Mouse (Mus musculus) kidney, adult 8-10 months (tissue): Measurements from ENCODE around the gene Tiprl.

Experiments
- DNase-seq, 2 experiments: peaks; one replicate each; pipeline ENCODE4 v3.0.0; 2022

Tiprl gene

DNA sequence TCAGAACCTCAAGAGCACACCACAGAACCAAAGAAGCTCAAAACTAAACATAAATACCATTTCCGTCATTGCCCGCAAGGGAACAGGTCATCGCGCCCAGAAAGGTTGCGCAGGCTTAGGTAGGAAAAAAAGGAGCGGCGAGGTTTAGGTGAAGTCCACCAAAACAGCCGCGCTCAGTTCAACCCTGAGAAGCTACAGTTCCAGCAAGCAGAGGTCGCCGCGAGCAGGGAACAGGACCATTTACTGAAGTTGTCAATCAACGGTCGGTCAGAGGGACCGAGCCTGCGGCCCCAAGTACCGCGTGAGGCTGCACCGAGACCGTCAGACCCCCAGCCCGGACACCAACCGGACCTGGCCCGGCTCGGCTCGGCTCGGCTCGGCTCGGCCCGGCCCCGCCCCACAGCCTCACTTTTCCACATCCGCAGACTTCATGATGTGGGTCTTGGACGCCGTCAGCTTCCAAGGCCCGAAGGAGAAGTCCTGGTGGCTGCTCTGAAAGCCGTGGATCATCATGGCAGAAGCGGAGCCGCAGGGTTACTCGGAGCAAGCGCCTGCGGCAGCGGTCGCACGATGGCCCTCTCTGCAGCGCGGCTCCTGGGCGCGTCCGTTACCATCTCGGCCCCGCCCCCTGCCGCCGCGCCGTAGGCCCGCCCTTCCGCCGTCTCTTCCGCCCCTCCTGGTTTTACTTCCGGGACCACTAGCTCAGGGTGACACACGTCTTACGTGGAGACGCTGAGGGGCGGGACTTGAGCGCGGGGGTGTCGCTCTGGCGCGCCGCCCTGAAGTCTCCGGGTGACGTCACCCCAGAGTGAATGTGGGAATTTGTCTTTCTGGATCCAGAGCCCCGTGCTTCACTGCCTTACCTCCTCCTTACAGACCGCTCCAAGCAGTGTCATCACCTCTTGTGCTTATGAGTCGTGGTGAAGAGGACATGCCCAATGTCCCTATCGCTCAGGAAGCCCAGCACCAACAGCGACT is at the start of gene Tiprl:
TSS of gene Tiprl (minus strand) at position 676 of the 978 bp plus-strand sequence.
- peak; percentile 97 to 98 for DNase-seq

DNA sequence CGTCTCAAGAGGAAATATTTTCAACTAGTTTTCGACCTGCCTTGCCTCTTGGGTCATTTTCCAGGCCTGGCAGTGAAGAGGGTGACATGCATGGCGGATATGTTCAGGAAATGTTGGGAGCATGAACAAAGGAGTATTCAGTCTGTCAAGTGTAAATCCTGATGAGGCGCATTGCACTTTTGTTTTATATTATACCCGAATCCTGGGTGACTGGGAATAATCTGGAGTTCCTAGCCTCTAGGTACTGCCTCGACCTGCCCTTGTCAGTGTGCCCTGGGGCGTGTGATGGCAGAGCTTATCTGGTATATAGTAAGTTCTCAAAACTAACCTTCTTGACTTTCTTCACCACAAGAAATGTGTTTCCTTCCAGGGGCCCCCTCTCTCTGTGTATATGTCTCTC is 47.3 kb upstream of the Tiprl start:
- DNase-seq: no peak

DNA sequence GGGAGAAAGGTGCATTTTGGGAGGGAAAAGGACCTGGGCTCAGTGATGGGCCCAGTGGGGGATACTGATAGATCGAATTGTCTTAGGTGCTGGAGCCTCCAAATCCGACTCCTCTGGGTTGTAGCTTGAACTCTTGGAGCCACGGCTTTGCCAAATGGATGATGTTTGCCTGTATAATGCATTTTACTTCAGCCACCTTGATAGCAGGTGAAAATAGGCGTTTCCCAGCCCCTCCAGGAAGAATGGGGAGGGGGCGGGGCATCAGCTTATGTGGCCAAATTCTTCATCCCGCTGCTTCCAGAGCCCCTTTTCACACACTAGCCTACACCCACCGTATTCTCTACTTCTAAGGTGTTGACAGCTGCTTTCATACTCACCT is 46.2 kb upstream of the Tiprl start:
- no peak for DNase-seq

DNA sequence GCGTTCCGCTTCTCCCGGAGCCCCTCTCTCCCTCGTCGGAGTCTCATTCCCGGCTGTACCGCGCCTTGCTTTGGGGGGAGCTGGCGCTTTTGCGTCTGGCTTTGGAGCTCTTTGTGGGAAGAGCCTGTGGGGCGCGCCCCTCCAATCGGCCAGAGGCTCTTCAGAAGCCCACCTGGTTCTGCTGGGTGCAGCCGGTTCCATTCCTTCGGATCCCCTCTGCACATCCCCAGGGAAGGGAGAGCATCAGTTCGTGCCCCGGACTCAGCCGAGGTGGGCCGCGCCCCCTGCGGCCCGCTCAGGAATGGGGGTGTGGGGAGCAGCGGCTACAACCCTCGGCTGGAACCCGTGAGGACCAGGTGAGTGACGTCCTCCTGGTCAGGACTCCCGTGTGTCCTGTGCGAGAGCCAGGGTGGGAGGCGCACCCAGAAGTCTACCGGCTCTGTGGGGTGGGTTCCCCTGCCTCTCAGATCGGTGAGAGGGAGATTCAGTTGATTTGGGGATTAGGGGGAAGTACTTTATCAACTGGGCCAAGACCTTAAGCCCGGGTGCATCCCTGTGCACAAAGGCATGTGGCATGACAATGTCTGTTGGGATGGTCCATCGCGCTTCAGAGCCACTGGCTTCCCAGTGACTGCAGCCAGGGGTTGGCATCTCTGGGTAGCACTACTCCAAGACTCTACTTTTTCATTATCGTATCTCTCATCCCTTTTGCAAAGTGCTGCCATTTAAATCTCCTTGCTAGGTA is 45.6 kb upstream of the Tiprl start:
- DNase-seq: no peak

DNA sequence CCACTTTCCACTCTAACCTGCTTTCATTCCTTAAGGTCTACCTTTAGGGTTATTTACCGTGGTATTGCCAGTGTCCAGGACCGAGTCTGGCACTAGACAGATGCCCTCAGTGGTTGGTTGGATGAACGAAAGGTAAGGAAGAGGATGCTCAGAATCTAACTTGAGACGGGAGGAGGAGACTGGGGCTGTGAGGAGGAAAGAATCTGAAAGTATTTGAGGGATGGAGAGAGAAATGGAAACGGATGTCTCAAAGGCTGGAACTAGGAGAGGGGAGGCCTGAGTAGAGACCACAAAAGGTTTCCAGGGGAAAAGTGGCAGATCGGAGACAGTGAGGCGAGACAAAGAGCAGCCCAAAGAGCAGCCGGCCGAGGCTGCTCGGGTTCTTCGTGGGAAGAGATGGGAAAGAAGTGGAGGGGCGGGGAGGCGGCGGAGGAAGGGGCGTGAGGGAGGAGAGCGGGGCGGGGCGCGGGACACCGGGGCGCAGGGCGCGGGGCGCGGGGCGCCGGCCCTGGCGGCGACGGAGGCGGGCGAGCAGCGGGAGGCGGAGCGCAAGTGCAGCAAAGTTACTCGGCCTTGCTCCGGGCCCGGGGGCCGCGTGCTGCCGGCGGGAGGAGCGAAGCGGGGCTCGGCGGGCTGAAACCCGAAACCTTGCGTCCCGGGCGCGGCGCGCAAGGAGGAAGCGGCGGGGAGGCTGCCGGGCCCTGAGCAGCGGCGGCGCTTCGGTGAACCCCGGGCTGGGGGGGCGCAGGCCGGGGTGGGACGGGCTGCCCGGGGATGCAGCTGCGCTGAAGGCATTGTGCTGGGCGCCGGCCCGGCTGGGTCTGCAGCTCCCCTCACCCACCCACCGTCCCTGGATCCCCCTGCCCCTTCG is 44.8 kb upstream of the Tiprl start:
- DNase-seq: peak; percentile 35 to 45

DNA sequence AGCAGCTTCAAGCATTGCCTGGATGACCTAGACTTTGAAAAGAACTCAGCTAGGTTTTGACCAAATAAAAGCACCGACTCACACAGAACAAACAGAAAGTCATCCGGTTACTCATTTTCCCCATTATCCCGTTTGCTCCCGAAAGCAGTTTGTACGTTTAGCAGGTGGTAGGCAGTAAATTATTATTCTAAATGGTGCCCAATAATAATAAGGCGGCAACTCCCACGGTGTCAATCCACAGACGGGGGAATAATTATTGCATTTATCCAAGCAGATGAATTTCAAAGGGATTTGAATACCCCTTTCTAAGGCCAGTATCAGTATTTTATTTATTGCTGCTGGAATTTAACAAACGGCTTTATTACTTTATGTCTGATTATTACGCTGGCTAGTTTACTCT is 43.9 kb upstream of the Tiprl start:
- DNase-seq: no peak

DNA sequence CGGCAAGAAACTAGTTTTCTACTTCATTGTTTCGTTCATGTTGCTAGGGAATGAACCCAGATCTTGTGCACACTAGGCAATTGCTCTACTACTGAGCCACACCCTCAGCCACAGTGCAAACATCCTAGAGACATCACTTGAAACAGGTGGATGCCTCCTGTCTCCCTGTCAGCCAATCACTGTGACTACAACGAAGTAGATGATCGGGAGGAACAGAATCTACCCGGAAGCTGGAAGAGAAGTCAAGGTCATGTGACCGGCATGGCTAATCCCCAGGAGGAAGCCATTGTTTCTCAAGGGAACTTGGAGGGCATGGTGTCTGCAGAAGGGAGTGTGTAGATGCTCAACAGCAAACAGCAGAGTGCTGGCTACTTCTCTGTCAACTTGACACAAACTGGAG is 38.1 kb upstream of the Tiprl start:
- DNase-seq: no peak

DNA sequence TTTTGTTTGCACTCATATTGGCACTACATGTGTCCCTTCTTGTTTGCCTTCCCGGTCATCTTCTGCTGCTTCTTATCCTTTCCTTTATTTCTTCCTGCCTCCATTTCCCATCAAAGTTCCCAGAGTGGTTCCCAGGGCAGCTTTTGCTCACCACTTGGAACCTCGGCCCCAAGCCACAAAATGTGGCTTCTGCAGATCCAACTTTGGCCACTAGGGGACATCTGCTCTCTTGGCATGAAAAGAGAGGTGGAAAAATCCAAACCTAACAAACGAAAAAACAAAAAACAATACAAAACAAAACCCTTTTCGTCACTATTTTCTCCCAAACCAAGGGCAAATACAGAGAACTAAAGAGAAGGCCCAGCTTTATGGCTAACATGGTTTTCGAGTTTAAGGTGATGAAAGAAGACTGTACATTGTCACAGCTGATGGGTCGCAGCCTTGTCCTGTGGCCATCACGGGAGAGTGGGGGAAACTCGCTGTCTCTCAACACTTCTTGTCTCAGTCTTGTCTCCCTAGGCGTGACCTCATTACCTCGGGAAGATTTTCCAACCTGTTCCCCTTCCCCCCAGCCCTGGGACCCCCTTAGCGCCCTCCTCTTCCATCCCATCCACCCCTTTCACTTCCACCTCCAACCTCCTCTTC is 15.4 kb upstream of the Tiprl start:
- peak; percentile 41 to 57 for DNase-seq

DNA sequence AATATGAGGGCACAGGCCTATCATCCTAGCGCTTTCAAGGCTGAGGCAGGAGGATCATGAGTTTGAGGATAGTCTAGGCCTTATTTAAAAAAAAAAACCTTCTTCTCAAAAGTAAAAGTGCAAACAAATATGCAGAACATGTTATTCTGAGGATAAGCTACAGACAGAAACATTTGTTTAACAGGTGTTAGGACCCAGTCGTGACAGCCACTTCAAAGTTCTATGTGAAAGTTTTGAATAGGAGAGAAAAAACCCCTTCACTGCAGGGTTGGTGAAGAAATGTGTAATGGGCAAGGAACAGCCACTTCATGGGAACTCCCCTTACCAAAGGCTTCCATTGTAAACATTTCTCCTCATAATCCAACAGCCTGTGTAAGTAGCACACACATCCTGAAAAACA is 13.8 kb upstream of the Tiprl start:
- no peak for DNase-seq

DNA sequence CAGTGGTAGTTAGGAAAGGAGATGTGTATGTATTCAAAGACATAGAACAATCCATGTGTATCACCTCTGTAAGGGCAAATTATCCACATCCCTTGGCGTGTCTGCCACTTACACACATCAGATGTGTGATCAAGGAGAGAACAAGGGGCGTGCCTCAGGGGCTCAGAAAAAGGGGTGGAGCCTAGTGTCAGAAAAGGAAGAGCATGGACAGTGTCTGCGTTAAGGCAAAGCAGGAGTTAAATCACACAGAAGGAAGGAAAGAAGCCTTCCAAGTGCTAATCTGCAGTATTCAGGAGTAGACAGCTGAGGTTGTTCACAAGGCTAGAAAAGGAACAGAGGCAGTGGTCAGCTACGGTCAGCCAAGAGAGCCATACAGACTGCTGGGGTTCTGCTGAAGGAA is 12.0 kb upstream of the Tiprl start:
- DNase-seq: no peak

DNA sequence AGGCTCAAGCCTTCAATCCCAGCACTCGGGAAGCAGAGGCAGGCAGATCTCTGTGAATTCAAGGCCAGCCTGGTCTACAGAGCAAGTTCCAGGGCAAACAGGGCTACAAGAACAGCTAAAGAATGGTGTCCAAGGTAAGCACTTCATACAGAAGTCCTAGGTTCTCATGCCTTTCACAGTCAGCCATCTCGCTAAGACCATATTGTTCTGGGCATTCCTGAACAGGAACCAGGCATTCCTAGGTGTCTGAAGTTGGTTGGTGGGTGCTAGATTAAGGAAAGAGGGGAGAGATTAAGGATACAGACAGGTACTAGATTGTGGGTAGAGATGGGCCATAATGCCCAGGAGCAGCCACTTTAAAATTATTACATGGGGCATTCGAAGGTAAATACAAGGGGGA is 11.0 kb upstream of the Tiprl start:
- DNase-seq: no peak

DNA sequence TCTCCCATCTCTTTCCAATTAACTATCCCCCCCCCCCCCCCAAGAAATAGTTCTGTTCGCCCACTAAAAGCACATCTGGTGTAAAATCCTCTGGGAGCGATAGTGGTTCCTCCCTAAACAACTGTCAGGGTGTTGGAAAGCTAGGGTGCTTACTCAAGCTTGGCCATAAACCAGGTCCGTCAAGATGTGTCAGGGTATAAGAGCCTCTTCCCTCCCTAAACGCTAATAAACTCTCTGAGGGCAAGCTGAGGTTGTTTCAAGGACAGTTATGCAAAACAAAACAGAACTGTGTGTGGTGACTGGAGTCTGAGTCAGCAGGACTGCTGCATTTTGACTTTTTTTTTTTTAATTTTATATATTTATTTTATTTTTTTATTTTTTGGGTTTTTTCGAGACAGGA is 10.3 kb upstream of the Tiprl start:
- no peak for DNase-seq

DNA sequence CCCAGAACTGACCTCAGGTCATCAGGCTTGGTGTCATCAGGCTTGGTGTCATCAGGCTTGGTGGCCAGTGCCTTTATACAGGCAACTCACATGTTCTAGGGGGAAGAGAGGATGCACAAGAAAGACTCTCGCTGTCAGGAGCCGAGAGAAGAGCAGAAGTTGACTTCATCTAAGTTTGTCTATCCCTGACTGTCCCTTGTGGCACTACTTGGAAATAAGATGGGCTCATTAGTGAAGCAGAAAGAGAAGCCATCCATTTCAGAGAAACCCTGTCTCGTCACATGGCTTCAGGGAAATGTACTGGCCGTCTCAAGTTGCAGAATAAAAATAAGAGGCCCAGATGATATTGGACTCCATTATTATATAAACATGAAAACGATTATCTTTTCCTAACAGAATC is 9.8 kb upstream of the Tiprl start:
- DNase-seq: no peak

DNA sequence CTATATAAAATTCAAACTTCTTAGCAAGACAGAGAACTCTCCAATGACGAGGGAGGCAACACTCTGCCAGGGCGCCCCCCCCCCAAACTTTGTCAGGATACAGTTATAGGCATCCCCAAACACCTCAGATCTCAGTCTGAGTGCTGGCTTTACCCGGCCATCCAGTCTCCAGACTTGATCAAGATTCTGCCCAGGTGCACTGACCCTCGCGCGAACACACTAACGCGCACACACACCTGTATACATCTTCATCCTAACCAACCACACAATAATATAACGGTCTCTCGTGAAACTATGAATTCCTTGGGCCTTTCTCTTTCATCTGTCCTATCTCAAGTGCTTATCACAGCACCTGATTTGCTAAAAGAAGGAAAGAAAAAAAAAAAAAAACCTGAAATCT is 950 bp downstream of the Tiprl start:
- DNase-seq: no peak

DNA sequence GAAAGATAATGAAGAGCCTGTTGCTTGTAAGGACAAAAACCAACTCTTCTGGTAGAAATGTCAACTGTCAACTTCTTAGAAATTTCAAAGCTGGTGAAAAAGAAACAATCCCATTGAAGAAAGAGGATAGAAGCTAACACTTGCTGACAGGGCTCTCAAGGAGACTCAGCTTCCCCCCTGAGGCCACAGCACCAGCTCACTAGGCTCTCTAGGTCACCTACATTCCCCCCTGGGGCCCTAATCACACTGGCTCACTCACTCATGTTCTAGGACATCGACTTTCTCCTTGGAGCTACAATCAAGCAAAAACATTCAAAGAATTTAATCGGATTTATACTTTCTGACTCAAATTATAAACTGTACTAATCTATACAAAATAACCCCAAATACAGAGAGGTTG is 3.0 kb downstream of the Tiprl start:
- no peak for DNase-seq

DNA sequence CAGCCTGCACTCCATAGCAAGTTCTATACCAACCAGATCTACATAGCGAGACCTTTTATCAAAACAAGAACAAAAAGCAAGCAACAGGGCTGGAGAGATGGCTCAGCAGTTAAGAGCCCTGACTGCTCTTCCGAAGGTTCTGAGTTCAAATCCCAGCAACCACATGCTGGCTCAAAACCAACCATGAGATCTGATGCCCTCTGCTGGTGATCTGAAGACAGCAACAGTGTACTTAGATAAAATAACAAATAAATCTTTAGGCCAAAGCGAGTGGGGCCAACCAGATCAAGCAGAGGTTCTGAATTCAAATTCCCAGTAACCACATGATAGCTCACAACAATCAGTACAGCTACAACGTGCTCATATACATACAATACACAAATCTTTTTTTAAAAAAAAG is 6.1 kb downstream of the Tiprl start:
- DNase-seq: no peak

DNA sequence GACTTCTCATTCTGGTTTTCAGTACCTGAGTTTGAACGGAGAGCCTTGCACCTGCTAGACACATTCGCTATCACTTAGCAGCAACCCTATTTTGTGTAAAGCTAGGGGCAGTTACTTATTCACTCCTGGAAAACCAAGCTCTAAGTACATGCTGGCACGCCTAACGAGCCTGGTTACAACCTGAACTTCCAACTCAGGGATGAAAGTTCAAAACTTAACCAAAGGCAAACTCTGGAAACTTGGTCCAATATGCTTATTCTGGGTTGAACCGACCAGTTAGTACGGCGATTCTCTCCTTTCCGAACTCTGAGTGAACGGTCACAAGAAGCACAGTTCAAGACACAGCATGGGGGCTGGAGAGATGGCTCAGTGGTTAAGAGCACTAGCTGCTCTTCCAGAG is 7.2 kb downstream of the Tiprl start:
- DNase-seq: peak; percentile 68 to 80

DNA sequence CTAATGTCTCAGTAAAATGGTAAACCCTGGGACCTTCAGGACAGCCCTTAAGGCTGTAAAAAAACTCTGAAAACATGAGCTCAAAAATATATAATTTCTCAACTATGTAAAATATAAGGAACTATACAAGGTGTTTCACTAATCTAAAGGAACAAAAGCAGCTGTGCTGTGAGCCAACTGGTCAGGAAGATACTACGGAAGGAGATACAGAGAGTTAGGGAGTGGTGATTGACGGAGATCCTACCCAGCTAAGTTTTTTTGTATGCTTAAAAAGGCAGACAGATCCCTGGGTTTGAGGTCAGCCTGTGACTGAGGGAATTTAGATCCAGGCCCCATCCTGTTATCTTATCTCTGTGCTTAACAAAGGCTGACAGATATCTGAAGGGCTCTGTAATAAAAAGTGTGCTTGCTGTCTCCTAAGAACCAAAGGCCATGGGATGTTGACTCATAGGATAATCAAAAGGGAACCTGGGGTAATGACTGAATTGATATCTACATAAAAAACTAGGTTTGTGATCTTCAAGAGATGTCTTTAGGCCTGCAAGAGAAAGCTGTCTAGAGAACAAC is 19.7 kb downstream of the Tiprl start:
- DNase-seq: no peak

DNA sequence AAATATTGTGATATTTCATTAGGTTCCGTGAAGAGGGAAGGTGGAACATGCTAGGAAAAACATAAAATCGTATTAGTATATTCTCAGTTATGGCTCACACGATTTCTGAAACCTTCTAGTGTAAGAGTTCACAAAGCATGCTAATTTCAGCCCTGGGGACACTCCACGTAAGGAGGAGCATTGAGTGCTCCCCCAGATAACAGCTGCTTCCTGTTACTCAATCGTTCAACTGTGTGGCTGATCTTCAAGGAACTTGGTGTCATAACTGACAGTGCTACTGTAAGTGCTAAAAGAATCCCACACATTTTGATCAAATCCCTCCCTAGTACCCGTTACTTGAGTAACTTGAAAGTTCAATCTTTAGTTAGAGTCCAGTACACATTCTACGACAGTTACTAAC is 21.0 kb downstream of the Tiprl start:
- no peak for DNase-seq

DNA sequence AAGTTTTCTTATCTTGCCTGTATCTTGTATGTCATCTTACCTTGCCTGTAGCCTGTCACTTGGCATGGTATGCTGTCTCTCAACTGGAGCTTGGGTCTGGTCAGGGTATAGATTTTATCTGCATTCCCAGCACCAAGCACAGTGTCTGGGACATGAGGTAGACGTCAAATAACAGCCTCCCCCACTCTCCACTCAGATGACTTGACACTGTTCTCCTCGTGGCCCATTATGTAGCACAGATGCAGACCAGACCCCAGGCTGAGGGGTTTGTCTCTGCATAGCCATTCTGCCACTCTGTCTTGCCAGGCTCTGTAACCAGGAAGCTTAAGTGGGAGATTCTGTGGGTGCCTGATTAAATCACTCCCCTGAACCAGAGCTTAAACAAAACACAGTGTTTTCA is 31.2 kb downstream of the Tiprl start:
- no peak for DNase-seq

DNA sequence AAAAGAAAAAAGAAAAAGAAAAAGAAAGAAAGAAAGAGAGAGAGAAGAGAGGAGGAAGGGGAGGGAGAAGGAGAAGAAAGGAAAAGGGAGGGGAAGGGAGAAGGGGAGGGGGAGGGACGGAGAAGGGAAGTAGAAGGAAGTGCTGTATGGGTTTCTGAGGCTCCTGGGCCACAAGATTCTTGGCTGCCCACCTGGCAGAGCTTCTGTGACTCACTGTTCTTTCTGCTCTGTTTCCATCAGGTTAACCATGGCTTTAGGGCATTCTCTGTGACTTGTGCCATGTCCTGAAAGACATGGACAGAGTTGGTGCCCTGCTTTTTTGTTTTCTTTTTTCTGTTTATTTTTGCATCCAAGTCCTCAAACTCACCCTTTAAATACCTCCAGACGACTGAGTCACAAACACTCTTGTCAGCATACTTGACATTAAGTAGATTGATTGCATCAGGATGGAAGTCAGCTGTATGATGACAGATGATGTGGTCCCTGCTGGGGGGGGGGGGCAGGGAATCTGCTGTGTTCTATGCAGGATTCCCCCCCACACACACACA is 33.2 kb downstream of the Tiprl start:
- DNase-seq: no peak

DNA sequence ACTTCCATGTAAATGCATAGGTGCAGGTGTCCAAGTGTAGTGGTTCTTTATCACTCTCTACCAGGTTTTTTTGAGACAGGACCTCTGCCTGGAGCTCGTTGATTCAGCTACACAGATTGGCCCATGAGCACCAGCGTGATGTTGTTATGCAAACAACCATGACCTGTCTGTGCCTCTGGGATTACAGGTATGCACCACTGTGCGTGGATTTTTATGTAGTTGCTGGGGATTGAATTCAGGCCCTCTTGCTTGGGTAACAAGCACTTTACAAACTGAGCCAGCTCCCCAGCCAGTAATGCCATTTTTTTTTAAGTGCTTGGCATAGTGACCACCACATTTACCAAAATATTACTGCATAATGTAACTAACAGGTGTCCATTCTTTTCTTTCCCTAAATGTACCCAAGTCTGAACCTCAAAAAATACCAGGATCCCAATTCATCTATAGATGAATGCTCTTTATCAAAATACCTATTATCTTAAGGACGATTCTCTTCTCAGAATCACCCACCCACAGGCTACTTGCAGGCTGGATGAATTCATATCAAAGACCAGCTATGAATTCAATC is 35.3 kb downstream of the Tiprl start:
- DNase-seq: no peak
